Mouse (Mus musculus) layer of hippocampus, postnatal 25 days (tissue): ENCODE results near the gene Olfr1000. TPM values are rescaled to one million over a fixed set of nuclear protein-coding genes. Genes with fewer than 3 reads are reported as not detected.
A peak's percentile ranks its signal among the peaks of the same experiment; 100 is the strongest.
"Not testable (repeated sequence)": the region's sequence is repeated elsewhere in the genome, so short reads cannot be mapped to it uniquely, and the experiment has no call there.

Experiments used
- DNase-seq, 2 experiments: peaks; one replicate each; pipeline ENCODE4 v3.0.0; 2022; ENCODE audit warnings: mixed read lengths in 2 of 2, low spot score in 1 of 2; ENCODE audit errors: extremely low spot score in 1 of 2
- total RNA-seq, 2 experiments: library from RNA; stranded (reverse); gene quantifications; 2 replicates each; pipeline ENCODE4 v1.2.3; 2021

The Olfr1000 gene
- total RNA-seq, result not detected

DNA sequence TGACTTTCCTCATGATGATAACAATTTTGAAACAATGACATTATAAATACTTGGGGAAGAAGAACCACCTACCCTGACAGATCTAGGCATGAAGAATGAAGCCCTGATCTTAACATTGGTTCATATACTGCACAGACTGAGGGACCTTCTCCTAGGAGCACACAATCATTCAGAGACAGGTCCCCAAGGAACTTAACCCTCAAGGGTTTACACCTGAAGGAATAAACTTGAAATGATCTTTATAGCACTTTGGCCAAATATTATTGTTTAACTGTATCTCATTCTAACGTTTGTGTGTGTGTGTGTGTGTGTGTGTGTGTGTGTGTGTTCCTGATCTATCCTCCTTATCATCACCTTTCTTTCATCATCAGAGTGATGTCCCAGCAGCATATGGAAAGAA is at the start of gene Olfr1000:
Gene Olfr1000, minus strand, starts transcription at position 101 of the 400 bp plus-strand sequence.
- DNase-seq, result no peak

- no peak for DNase-seq
These were observed 38.9 kb upstream of the Olfr1000 start, which contains the start of gene Olfr1002 for GRCm38 (mm10) chr2:85650604-85651003. Olfr1002 (minus strand) TSS chr2:85650704.

DNA sequence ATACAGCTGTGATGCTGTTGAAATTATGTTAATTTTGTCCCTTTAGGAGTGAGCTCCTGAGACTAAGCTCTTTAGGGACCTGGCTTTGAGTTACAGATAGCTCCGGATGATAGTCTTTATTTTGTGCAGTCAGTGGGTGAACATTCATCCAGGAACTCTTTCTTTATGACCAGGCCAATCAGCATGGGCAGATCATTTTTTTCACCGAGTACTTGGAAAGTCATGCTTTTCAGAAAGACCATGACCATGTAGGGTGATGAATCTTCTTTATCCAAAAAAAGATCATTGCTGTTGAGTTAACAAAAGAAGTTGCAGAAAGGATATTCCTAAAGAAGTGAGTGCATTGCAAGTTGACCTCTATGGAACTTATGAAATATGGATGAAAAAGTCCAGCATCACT is 23.1 kb downstream of the Olfr1000 start, which contains the start of gene Olfr998:
Gene Olfr998, plus strand, starts transcription at position 301 of the 400 bp plus-strand sequence.
- DNase-seq, result not testable (repeated sequence)

GRCm38 (mm10) chr2:85578915-85579314 is 32.8 kb downstream of the Olfr1000 start, which contains the start of gene Olfr996:
Olfr996 (plus strand) TSS chr2:85579215.
- DNase-seq, result no peak

- DNase-seq, result peak in 1 of 2 experiments; percentile 22
These were observed 50.5 kb downstream of the Olfr1000 start for GRCm38 (mm10) chr2:85561187-85561586.

- no peak for DNase-seq
These were observed 51.5 kb downstream of the Olfr1000 start for GRCm38 (mm10) chr2:85560226-85560625.

Other genes with a start within 250 kb of the Olfr1000 start
- not detected for gene Olfr988, start 248.7 kb downstream of the Olfr1000 start, total RNA-seq
- not detected for gene Olfr992, start 202.4 kb downstream of the Olfr1000 start, total RNA-seq
- not detected for gene Olfr993, start 197.0 kb downstream of the Olfr1000 start, total RNA-seq
- not detected for gene Olfr994, start 175.5 kb downstream of the Olfr1000 start, total RNA-seq
- not detected for gene Olfr995, start 168.3 kb downstream of the Olfr1000 start, total RNA-seq
- gene 4833423E24Rik, start 92.9 kb downstream of the Olfr1000 start, total RNA-seq, result under 1 TPM; 0.20 to 0.21 TPM
- not detected for gene Olfr996, start 32.7 kb downstream of the Olfr1000 start, total RNA-seq
- not detected for gene Olfr998, start 23.0 kb downstream of the Olfr1000 start, total RNA-seq
- gene Olfr1002, start 38.8 kb upstream of the Olfr1000 start, total RNA-seq, result not detected
- gene Olfr154, start 52.6 kb upstream of the Olfr1000 start, total RNA-seq, result not detected
- not detected for gene Olfr1006, start 66.9 kb upstream of the Olfr1000 start, total RNA-seq
- not detected for gene Olfr1008, start 77.5 kb upstream of the Olfr1000 start, total RNA-seq
- gene Olfr1009, start 103.5 kb upstream of the Olfr1000 start, total RNA-seq, result not detected
- not detected for gene Olfr1012, start 150.9 kb upstream of the Olfr1000 start, total RNA-seq
- gene Olfr1013, start 155.2 kb upstream of the Olfr1000 start, total RNA-seq, result not detected
- not detected for gene Olfr1014, start 160.8 kb upstream of the Olfr1000 start, total RNA-seq
- gene Olfr1015, start 170.1 kb upstream of the Olfr1000 start, total RNA-seq, result not detected
- gene Olfr1016, start 190.6 kb upstream of the Olfr1000 start, total RNA-seq, result not detected
- not detected for gene Olfr1018, start 206.6 kb upstream of the Olfr1000 start, total RNA-seq
- gene Olfr1019, start 233.6 kb upstream of the Olfr1000 start, total RNA-seq, result not detected
- not detected for gene Olfr1020, start 235.1 kb upstream of the Olfr1000 start, total RNA-seq